In genomic region chr5:149440180-149440573, GRCm38 (mm10) we compare ENCODE assay signal across 8 mouse cellular contexts. TPM values are rescaled to one million over a fixed set of nuclear protein-coding genes. Genes with fewer than 3 reads are reported as not detected.
DNase-seq lines count a peak whose midpoint lies in the region; ATAC-seq lines count a peak whose summit lies in the region.

No protein-coding gene starts in this region.

- intact Hi-C loops in heart, postnatal 14 days (cut with DNase I), result no loop called here

- no peaks in the 10 kb centered on the region for H3K9me3 ChIP-seq in forebrain, embryonic 13.5 days (replicated peaks)

- H3K9ac ChIP-seq in forebrain, embryonic 13.5 days, result peak overlapping the region; percentile 72

- ATAC-seq in forebrain, embryonic 13.5 days, result peak; percentile 87

- no peaks in the 10 kb centered on the region; the same call in 1 of the 2 replicates for H3K4me1 ChIP-seq in brown adipose tissue, adult 24 weeks (ENCODE audit: control insufficient read depth, insufficient read depth, insufficient read length, low read length)
- peaks cover 37% of the 10 kb centered on the region for H3K4me1 ChIP-seq in forebrain, embryonic 13.5 days

- H3K27me3 ChIP-seq in forebrain, embryonic 13.5 days, result no peaks in the 10 kb centered on the region

- peak; percentile 43 for DNase-seq in CD4-positive, CD25-positive, alpha-beta regulatory T cell, adult 2 months (ENCODE audit: low read depth, low spot score)
- DNase-seq in heart, postnatal 14 days, result peak; percentile 62 to 68
- peak; percentile 76 to 81 for DNase-seq in layer of hippocampus, postnatal 14 days (ENCODE audit: low spot score in 2 of 2)
- peak; percentile 66 for DNase-seq in lung, postnatal 10 days
- DNase-seq in retina, postnatal 7 days (ENCODE audit: low read depth, low spot score), result peak; percentile 77
- DNase-seq in spleen, postnatal 36 days (ENCODE audit: low spot score in 2 of 2), result no peak

- WGBS in forebrain, embryonic 13.5 days, result 0% methylated on average over 17 of the region's 18 CpGs

- H3K36me3 ChIP-seq in forebrain, embryonic 13.5 days (ENCODE audit: poor library complexity, severe bottlenecking), result no peaks in the 10 kb centered on the region

- H3K4me3 ChIP-seq in brown adipose tissue, adult 24 weeks (ENCODE audit: insufficient read depth, low read depth, low read length), result peak overlapping the region; percentile 23
- peak overlapping the region; percentile 45 for H3K4me3 ChIP-seq in forebrain, embryonic 13.5 days

- no peak overlapping the region for H3K27ac ChIP-seq in brown adipose tissue, adult 24 weeks (replicated peaks; ENCODE audit: low read depth, low read length)
- peak overlapping the region; percentile 99 for H3K27ac ChIP-seq in forebrain, embryonic 13.5 days

- peak overlapping the region; percentile 73 for H3K4me2 ChIP-seq in forebrain, embryonic 13.5 days

RNA-seq across cellular contexts. Expression of gene Tex26, which starts 0.7 kb away (rescaled TPM):
- polyA plus RNA-seq in brown adipose tissue, adult 24 weeks (2012; ENCODE audit: insufficient read depth, insufficient read length, missing spikeins), result not detected in 2 replicates
- polyA plus RNA-seq in forebrain, embryonic 13.5 days (2015; fragmentation: Nextera tagmentation; extraction: Ambion mirVana), result 2.2 and 3.1 TPM in 2 replicates
- not detected for total RNA-seq in heart, postnatal 14 days (2021)
- total RNA-seq in layer of hippocampus, postnatal 14 days (2021), result under 1 TPM in 1 of 2 experiments, not detected in 1; 0.36 TPM

RNA-seq across cellular contexts. Expression of gene Medag, which starts 28.6 kb away (rescaled TPM):
- 6.2 and 12.4 TPM in 2 replicates for polyA plus RNA-seq in brown adipose tissue, adult 24 weeks (2012; ENCODE audit: insufficient read depth, insufficient read length, missing spikeins)
- 1.1 and 1.2 TPM in 2 replicates for polyA plus RNA-seq in forebrain, embryonic 13.5 days (2015; fragmentation: Nextera tagmentation; extraction: Ambion mirVana)
- total RNA-seq in heart, postnatal 14 days (2021), result 10 to 100 TPM; 14.1 to 16.1 TPM
- 1 to 10 TPM; 1.6 to 1.7 TPM for total RNA-seq in layer of hippocampus, postnatal 14 days (2021)

Comparison
In these comparisons a context has a peak if more than half of its experiments do, and no peak if none do; other contexts are left out.
1. DNase-seq: peak in CD4-positive, CD25-positive, alpha-beta regulatory T cell, adult 2 months (single experiment), heart, postnatal 14 days (2 of 2), layer of hippocampus, postnatal 14 days (2 of 2), lung, postnatal 10 days (single experiment) and retina, postnatal 7 days (single experiment); none in spleen, postnatal 36 days (0 of 2).
2. RNA of gene Medag, which starts 28.6 kb away (total RNA-seq): 14.1 to 16.1 TPM in heart, postnatal 14 days; 1.6 to 1.7 TPM in layer of hippocampus, postnatal 14 days; every median in the first group is over 4 times any median in the second.